Comparison of ENCODE assay signal across 8 mouse cellular contexts in the genomic region with DNA sequence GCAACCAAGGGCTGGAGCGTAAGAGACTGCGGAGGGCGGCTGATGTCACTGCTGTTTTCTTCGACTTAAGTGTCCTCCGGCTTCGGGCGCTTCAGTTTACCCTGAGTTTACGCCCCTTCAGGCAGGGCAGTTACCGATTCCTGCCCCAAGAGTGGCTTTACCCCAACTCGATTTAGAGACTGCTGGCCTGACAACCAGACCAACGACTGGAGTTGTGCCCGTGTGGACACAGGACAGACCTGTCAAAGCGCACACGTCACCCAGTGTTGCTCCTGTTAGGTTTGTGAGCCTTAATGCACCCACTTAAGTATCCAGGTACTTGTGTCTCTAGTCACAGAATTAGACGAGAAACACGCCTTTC. TPM values are rescaled to one million over a fixed set of nuclear protein-coding genes. Genes with fewer than 3 reads are reported as not detected.
A peak's percentile ranks its signal among the peaks of the same experiment; 100 is the strongest.
DNase-seq lines count a peak whose midpoint lies in the region; ATAC-seq and TF ChIP-seq lines count a peak whose summit lies in the region.

No protein-coding gene starts in this region.

- H3K36me3 ChIP-seq in embryonic facial prominence, embryonic 15.5 days: no peaks in the 10 kb centered on the region
- no peaks in the 10 kb centered on the region for H3K36me3 ChIP-seq in limb, embryonic 11.5 days (ENCODE audit: control insufficient read depth, insufficient read depth, low read length)
- H3K36me3 ChIP-seq in neural tube, embryonic 15.5 days: no peaks in the 10 kb centered on the region

- H3K27ac ChIP-seq in embryonic facial prominence, embryonic 15.5 days (replicated peaks): peak overlapping the region; percentile 65; the same call in 1 of the 2 replicates
- no peak overlapping the region for H3K27ac ChIP-seq in limb, embryonic 11.5 days (replicated peaks; ENCODE audit: low read depth, low read length)
- H3K27ac ChIP-seq in neural tube, embryonic 15.5 days (replicated peaks): peak overlapping the region; percentile 85

- no peak for DNase-seq in lung, adult 2 months
- no peak for DNase-seq in lung, postnatal 10 days
- no peak for DNase-seq in limb, embryonic 11.5 days (ENCODE audit: low spot score)
- DNase-seq in testis, postnatal 14 days (ENCODE audit: low spot score): no peak
- DNase-seq in right cerebral cortex, adult 2 months (ENCODE audit: low spot score in 2 of 2): no peak
- DNase-seq in adrenal gland, adult (ENCODE audit: inconsistent age in 2 of 2, low spot score in 1 of 2): no peak

- ATAC-seq in embryonic facial prominence, embryonic 15.5 days (ENCODE audit: insufficient number of reproducible peaks, low FRiP score, low TSS enrichment, low read depth): peak; percentile 24; the same call in 1 of the 2 replicates
- ATAC-seq in limb, embryonic 11.5 days (ENCODE audit: insufficient number of reproducible peaks, low FRiP score, low TSS enrichment, low read depth): peak; percentile 85
- ATAC-seq in neural tube, embryonic 15.5 days (ENCODE audit: low FRiP score): peak; percentile 78

- TF ChIP-seq POLR2A in lung, adult 2 months (IDR thresholded peaks at IDR 0.05; ENCODE audit: borderline replicate concordance, extremely low read depth, low read depth, low read length): no peak

- WGBS in lung, adult 2 months: 11% methylated on average over 16 of the region's 16 CpGs
- WGBS in embryonic facial prominence, embryonic 15.5 days: 13% methylated on average over 16 of the region's 16 CpGs
- WGBS in limb, embryonic 11.5 days: 17% methylated on average over 16 of the region's 16 CpGs
- WGBS in neural tube, embryonic 15.5 days: 17% methylated on average over 16 of the region's 16 CpGs

- no peak for TF ChIP-seq CTCF in lung, adult 2 months (IDR thresholded peaks at IDR 0.05; ENCODE audit: insufficient read depth, low read length)

- H3K9me3 ChIP-seq in embryonic facial prominence, embryonic 15.5 days (replicated peaks): no peaks in the 10 kb centered on the region
- 0 out of 2 replicates have a peak, but pooled peaks cover under 1% of the 10 kb centered on the region for H3K9me3 ChIP-seq in limb, embryonic 11.5 days (ENCODE audit: control insufficient read depth, low read length)
- 0 out of 2 replicates have a peak, but pooled peaks cover 3% of the 10 kb centered on the region for H3K9me3 ChIP-seq in neural tube, embryonic 15.5 days (replicated peaks)

- peak overlapping the region; percentile 70 for H3K4me2 ChIP-seq in embryonic facial prominence, embryonic 15.5 days (replicated peaks)
- peak overlapping the region; percentile 72 for H3K4me2 ChIP-seq in limb, embryonic 11.5 days (ENCODE audit: low read depth, severe bottlenecking)
- peak overlapping the region; percentile 80 for H3K4me2 ChIP-seq in neural tube, embryonic 15.5 days

- no peaks in the 10 kb centered on the region for H3K27me3 ChIP-seq in embryonic facial prominence, embryonic 15.5 days
- no peaks in the 10 kb centered on the region for H3K27me3 ChIP-seq in limb, embryonic 11.5 days (ENCODE audit: control insufficient read depth, insufficient read depth, low read length)
- no peaks in the 10 kb centered on the region for H3K27me3 ChIP-seq in neural tube, embryonic 15.5 days (replicated peaks)

- peak overlapping the region; percentile 53 for H3K9ac ChIP-seq in embryonic facial prominence, embryonic 15.5 days
- peak overlapping the region; percentile 70 for H3K9ac ChIP-seq in limb, embryonic 11.5 days (ENCODE audit: low read length)
- H3K9ac ChIP-seq in neural tube, embryonic 15.5 days (replicated peaks): peak overlapping the region; percentile 59

- H3K4me1 ChIP-seq in lung, adult 2 months (ENCODE audit: control insufficient read depth, insufficient read depth, low read length): no peaks in the 10 kb centered on the region; the same call in 1 of the 2 replicates
- H3K4me1 ChIP-seq in embryonic facial prominence, embryonic 15.5 days: peaks cover 11% of the 10 kb centered on the region; the same call in 1 of the 2 replicates
- no peaks in the 10 kb centered on the region for H3K4me1 ChIP-seq in limb, embryonic 11.5 days (ENCODE audit: control insufficient read depth, insufficient read depth, low read length)
- H3K4me1 ChIP-seq in neural tube, embryonic 15.5 days: peaks cover 16% of the 10 kb centered on the region

- H3K4me3 ChIP-seq in lung, adult 2 months (replicated peaks; ENCODE audit: extremely low read depth, low read depth, low read length): peak overlapping the region; percentile 89
- peak overlapping the region; percentile 69 for H3K4me3 ChIP-seq in embryonic facial prominence, embryonic 15.5 days (replicated peaks)
- H3K4me3 ChIP-seq in limb, embryonic 11.5 days (ENCODE audit: low read depth, low read length): peak overlapping the region; percentile 54
- peak overlapping the region; percentile 68 for H3K4me3 ChIP-seq in neural tube, embryonic 15.5 days (replicated peaks)

RNA-seq across cellular contexts. Expression of gene Zfp560, which starts 0.3 kb away (rescaled TPM):
- polyA plus RNA-seq in lung, adult 2 months (2012; rRNA removed): 3.3 and 5.4 TPM in 2 replicates
- polyA plus RNA-seq in embryonic facial prominence, embryonic 15.5 days (2015; fragmentation: Nextera tagmentation; extraction: Ambion mirVana): 33.8 and 35.2 TPM in 2 replicates
- 31.9 and 33.2 TPM in 2 replicates for polyA plus RNA-seq in limb, embryonic 11.5 days (2014; fragmentation: Nextera tagmentation; extraction: Ambion mirVana)
- 33.5 and 37.9 TPM in 2 replicates for polyA plus RNA-seq in neural tube, embryonic 15.5 days (2015; fragmentation: Nextera tagmentation; extraction: Ambion mirVana)

RNA-seq across cellular contexts. Expression of gene Olfr18, which starts 49.4 kb away (rescaled TPM):
- polyA plus RNA-seq in lung, adult 2 months (2012; rRNA removed): not detected in 2 replicates
- not detected in 2 replicates for polyA plus RNA-seq in embryonic facial prominence, embryonic 15.5 days (2015; fragmentation: Nextera tagmentation; extraction: Ambion mirVana)
- polyA plus RNA-seq in limb, embryonic 11.5 days (2014; fragmentation: Nextera tagmentation; extraction: Ambion mirVana): 0.07 TPM in 1 of 2 replicates, not detected in the other
- polyA plus RNA-seq in neural tube, embryonic 15.5 days (2015; fragmentation: Nextera tagmentation; extraction: Ambion mirVana): 0.09 TPM in 1 of 2 replicates, not detected in the other

Comparison
In these comparisons a context has a peak if more than half of its experiments do, and no peak if none do; other contexts are left out.
1. ATAC-seq: peak in every context shown above with its lines; median percentile 85 in limb, embryonic 11.5 days; 78 in neural tube, embryonic 15.5 days; 24 in embryonic facial prominence, embryonic 15.5 days.